Mouse (Mus musculus) brain, embryonic 18.5 days (tissue): Measurements from ENCODE around the gene Scgb1b17.
"Not testable (repeated sequence)": the region's sequence is repeated elsewhere in the genome, so short reads cannot be mapped to it uniquely, and the experiment has no call there.

ENCODE experiments used
- DNase-seq: peaks from one replicate; pipeline ENCODE4 v3.0.0-alpha.2; 2012; ENCODE audit warnings: low read depth, low spot score

Gene Scgb1b17

DNA sequence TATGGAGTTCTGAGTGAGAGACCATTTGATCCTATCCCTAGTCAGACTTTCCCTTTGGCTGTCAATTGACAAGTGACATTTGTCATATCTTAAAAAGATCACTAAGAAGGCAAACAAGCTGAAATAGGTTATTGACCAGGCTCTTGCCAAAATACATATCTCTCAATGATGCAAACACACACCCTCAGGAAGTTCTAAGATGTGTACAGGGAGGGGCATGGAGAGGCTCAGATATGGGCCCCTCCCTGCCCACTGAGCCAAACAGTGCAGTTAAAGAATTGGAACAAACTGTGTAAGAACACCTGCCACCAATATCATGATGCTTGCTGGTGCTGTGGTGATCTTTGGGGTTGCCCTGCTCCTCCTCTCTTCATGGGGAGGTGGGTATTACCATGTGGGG is at the start of gene Scgb1b17:
TSS of gene Scgb1b17 (plus strand) at position 301 of the 400 bp plus-strand sequence.
- DNase-seq: not testable (repeated sequence)

DNA sequence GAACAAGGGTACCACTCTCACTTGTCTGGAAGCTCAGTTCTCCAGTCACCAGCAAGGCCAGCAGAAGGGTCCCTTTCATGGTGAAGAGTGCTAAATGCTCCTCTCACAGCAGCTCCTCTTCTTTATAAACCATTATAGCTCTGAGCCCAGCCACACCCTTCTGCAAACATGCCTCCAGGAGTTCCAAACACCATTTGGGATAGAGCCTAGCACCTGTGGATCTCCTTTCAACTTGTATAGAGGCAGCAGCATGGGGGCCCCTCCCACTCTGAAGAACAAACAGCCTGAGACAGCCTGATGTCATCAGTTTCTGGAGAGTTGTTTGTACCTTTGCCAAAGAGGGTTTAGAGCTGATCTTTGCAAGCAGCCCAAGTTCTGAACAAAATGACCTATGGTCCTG is 6.8 kb upstream of the Scgb1b17 start, which contains the start of gene Scgb2b17:
TSS of gene Scgb2b17 (minus strand) at position 101 of the 400 bp plus-strand sequence.
- not testable (repeated sequence) for DNase-seq
